Mouse (Mus musculus) embryo, embryonic 10.5 days (tissue): ENCODE measurements around the gene Tmem178b.
A peak's percentile ranks its signal among the peaks of the same experiment; 100 is the strongest.

ENCODE experiments used
- DNase-seq: peaks from one replicate; pipeline ENCODE4 v3.0.0-alpha.2; 2015; ENCODE audit warnings: low spot score

Tmem178b gene

DNA sequence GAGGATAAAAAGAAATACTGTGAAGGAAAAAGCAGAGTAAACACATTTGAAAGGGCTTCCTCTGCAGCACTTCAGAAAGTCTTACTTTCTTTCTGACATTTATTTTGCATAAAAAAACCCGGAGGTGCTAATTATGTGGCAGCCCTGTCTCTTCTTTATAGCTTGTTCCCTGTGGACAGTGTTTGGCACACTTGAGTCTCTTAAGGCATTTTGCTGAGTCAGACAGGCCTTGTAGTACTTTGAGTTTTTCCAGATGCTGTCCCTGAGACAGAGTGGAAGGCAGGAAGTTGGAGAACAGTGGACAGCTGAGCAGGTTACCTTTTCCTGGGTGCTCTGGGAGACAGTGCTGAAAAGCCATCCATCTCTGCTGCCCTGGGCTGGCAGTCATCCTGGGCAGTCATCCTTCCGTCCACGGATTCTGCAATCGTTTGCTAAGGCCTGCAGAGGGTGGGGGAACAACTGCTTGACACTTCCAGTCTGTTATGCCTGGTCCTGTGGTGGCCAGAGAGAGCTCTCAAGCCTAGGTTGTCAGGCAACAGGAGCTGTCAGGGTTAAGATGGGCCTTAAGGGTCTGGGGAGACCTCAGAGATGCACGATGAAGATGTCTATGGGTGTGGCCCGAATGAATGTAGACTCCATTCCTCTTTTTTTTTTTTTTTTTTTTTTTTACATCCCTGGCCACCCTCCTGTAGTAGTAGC, 46.1 kb downstream of the Tmem178b start:
- DNase-seq = no peak

DNA sequence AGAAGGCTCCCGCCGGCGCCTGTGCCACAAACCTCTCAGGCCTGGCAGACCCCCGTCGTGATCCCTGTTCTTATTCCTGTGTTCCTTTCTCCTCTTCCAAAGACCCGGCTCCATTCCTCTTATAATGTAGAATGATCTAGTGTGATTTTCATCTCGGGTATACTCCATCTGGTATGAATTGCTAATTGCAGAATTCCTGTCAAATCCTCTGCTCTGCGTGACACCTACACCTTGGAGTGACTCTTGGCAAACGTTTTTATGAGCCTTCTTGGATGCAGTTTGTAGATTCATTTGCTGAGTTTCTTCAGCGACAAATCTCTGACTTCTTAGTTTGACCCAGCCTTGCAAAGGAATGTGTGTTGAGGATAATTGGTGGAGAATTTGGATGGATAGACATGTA, 53.4 kb downstream of the Tmem178b start:
- DNase-seq = no peak

DNA sequence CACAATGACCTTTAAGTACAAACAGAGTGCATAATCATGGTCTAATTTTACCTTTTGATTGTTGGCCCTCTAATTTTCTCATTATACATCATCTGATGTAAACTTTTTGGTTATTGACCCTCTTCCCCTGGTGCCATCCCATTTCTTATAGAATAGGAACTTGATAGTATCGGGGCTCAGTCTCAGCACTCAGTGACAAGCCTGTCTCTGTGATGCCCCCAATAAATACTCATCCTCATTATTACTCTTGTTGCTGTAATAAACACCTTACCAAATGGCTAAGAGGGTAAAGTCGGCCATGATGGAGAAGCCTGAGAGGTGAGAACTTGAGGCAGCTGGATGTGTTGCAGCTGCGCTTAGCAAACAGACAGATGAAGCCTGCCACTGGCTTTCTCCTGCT, 63.5 kb downstream of the Tmem178b start:
- no peak for DNase-seq

DNA sequence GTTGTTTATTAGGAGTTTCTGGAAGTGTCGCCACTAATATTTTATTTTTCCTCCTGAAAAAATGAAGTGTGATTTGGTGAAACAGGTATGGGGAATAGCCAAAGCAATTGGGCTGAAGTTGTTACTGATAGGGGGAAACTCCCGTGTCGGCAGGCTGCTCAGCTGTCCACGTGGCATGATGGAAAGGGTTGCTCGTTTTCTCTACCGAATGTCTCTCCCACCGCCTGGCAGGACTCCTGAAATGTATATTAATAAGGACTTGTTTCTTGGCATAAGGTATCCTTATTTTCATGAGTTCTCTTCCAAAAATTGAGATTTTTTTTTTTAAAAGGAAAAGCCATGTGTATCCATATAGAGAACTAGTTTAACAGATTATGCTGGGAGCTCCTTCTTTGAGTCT, 67.8 kb downstream of the Tmem178b start:
- no peak for DNase-seq

DNA sequence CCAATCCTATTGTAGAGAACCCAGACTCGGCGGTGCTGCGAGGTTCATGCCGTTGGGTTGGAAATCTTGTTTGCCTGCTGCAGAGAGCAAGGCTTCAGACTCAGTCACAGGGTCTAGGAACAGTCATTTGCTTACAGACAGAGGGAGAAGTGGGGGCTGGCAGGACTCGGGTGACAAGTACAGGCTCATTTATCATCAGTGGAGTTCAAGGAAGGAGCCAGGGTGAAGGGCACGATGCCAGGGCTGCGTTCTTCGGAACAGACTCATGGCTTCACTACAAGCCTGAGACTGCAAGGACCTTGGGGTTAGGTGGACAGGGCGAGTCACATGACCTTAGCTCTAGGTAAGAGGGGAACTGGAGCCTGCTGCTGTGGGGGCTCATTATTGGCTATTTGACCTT, 71.8 kb downstream of the Tmem178b start:
- no peak for DNase-seq

DNA sequence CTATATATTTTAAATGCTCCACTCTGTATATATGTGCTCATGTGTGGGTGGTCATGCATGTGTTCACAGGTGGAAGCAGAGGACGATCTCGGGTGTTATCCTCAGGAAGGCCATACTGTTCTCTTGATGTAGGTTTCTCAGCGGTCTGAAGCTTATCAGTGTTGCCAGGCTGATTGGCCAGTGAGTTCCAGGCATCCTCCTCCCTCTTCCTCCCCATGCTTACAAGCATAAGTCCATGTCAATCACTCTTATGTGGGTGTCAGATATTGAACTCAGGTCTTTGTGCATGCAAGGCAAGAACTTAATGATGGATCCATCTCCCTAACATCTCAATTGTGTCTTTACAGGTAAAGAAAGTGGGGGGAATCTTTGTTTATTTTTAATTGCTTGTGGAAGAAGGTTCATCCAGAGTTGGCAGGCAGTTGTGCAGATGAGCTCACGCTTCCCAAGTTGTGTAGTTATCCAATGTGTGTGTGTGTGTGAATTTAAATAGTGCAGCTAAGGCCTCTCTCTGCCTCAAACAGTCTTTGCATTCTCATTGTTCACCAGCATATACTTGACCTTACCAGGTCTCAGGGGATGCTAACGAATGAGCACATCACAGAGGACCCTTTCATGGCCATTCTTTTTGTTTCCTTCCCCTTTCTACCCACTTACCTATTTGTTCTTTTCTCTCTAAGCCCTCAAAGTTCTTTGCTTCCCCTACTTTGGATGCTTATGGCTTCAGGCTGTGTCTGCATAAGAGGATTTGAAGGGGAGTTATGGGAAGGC, 72.8 kb downstream of the Tmem178b start:
- DNase-seq = no peak

DNA sequence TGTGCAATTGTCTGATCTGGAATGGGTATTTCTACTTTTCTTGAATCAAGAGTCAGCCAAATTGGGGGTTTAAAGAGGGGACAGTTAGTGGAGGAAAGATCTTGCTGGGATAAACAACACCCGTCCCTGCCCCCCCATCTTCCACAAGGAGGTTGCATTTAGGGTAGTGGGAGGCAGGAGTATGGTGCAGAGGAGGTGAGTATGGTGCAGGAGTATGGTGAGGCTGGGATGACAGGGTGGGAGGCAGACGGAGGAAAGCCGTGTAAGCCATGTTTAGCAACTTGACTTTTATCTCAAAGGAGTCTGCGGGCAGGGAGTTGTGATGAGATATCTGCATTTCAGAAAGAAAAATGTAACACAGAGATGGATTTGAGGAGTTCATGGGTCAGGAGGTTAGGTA, 73.5 kb downstream of the Tmem178b start:
- no peak for DNase-seq

DNA sequence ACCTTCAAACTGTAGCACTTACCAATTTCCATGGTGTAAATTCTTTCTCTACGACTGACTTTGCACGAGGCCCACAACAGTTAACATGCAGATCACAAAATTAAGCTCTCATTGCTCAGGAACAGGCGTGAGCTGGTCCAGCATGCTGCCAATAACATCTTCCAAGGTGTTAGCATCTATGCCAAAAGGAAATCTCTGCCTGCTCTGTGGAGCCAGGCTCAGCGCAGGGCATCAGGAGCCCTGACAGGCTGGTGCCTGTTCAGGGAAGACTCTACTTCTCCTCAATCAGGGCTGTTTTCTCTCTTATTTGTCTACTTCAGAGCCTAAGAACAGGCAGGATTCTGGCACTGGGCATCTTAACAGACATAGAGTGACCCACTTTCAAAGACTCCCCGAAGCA, 80.9 kb downstream of the Tmem178b start:
- DNase-seq = no peak

DNA sequence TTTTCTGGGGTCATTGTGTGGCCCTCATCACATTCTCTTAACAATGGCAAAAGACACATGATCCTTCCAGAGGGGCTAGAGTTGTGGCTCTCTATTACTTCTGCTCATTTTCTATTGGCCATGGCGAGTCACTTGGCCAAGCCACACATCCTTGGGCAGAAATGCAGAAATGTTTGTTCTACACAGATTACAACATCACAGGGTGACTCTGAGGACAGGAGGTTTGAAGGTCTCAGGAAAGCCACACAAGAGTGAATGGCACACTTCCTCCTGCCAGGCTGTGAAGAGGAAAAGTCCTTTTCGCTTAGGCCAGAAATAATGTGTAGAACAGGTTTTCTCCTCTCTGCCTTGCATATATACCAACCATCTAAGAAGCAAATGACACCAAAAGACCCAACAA, 82.1 kb downstream of the Tmem178b start:
- no peak for DNase-seq

DNA sequence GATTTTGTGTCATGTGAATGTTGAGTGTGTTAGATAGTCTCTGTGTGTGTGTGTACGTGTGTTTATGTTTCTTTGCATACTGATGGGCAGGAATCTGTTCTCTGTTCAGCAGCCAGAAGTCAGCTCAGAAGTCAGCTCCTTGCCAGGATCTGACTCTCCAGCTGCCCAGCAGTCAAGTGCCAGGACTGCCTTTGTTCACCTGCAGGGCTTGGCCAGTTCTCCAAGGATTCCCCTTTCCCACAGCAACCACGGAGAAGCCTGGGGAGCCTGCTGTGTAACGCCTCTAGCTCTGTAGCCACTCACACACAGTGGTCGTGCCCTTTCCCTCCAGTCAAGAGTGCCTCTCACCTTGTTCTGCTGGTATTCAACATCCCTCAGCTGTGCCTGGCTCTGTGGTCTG, 91.5 kb downstream of the Tmem178b start:
- DNase-seq = no peak

DNA sequence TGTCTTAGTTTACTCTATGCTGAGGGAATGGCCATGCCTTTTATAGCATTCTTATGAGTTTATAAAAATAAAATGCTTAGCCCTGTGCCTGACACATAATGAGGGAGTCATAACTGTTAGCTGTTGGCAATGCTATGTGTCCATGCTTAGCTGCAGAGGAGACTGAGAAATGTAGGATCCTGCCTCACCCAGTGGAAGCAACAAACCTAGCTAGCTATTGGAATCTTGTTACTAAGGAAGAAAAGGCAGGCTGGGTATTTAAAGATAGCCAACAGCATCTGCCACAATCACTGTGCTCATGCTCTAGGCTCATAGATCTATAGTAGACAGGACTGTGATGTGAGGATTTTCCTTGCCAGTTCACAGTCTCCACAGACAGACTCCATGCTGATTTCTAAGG, 97.2 kb downstream of the Tmem178b start:
- DNase-seq = no peak

DNA sequence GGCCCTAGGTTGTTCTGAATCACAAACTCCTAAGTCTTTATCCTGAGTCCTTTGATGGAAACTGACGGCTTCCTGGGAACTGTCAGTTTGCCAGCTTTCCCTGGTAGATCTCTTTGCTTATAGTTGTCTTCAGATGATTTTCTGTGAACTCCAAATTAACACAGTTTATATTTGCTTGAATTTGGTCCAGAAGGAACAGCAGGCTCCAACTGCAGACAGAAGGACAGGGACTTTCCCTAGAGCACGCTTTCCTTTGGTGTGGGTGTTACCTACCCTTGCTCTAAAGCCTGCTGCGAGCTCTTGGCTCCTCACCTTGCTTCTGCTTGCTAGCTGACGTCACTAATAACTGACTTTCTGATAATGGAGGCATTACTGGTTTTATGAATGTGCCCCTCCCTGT, 105.9 kb downstream of the Tmem178b start:
- no peak for DNase-seq

DNA sequence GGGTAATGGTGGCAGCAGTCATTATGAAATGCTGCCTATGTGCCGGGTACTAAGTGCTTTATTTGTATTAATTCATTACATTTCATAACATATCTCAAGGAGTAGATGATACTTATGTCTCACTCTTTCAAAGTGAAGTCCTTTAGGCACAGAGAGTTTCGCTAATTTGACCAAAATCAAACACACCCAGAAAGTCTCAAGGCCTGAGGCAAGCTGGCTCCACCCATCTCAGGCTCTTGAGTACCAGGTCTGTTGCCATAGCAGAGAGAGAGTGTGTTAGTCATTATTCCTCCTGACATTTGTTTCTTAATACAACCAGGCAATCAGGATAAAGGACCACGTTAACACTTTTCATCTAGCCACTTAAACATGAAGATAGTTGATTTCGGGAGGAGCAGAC, 117.7 kb downstream of the Tmem178b start:
- no peak for DNase-seq

DNA sequence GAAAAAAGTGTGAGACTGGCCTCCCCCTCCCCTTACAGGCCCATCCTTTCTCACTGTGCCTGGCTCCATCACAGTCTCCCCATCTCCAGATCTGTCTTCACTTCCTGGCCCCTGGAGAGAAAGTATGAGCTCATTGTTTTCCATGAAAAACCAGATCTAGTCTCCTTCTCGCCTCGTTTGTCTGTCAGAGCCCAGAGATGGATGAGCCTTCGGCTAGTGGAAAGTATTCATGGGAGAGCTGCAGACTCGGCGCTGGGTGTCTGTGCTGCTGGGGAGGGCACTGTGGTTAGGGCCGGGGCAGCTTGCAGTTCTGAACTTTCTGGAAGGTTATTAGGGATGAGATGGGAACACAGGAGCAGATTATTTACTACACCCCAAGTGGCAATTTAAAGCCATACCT, 118.9 kb downstream of the Tmem178b start:
- peak; percentile 24 for DNase-seq

DNA sequence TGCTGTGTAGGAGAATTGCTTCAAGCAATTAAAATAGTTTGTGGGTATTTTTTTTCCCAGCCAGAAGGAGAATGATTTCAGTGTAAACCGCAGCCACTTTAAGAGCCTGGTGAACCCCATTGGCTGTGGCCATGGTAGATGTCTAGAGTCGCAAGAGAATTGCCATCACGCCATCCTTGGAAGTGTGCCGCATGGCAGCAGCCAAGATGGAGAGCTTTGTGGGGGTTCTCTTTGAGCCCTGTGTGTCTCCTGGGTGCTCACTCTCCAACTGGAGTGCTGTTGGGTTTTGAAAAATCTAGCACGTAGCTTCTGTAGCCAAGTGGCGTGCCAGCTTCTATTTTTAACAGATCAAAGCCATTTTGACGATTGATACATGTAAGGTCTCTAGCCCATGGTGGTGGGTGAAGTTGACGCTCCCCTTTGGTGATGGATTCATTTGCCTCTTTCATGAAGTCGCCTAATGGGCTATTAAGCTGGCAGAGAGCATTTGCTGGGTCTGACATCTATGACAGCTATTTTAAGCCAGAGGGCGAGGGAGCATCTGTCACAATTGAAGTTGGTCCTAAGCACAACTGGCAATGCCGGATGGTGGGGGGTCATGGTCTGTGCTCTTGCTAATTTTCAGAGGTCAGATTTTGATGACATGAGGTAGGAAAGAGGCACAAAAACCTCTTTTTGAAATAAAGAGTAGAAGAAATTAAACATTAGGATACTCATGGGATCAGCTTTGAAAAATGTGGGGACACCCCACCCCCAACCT, 133.1 kb downstream of the Tmem178b start:
- DNase-seq = no peak

DNA sequence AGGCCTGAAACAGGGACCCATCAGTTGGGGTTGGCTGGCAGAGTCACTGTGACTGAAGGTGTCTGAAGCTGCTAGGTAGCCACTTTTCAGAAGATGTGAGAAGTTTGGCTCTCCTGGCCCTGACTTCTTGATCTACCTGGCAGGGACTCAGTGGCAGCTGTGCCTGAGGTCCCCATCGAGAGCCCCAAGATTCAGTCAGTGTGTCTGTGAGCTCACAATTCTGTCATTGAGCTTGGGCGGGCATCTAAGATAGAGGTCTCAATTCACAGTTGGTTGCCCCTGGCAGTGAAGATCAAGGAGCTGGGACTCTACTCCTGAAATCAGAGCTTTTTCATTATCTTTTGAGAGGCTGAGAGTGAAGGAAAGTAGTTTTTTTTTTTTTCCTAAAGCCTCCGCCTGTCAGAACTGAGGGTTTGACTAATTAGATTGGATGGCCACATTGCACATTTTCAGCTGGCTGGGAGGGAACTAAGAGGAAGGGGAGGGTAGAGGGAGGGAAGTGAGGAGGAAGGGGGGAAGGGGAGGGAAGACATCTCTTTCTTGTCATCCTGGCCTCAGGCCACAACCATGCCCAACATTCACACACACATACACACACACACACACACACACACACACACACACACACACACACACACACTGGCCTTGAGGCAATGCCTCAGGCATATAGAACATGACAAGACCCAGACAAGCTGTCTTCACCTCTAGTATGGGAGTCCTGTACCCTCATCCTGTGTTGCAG, 135.3 kb downstream of the Tmem178b start:
- DNase-seq = no peak

DNA sequence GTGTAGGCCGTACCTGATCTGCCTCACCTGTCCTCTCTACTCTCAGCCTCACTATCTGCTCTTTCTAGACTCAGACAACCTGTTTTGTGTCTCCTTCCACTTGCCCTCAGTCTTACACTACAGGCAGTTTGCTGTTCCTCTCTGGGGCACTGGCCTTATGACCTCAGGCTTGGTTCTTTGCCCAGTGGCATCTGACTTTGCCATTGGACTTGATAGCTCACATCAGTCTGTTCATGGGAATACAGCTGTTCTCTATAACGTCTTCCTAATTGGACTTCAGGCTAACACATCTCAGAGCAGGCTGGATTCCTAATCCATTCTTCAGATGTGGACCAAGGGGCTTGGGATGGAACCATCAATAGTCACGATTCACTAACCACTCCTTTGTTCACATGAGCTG, 136.6 kb downstream of the Tmem178b start:
- DNase-seq = no peak

DNA sequence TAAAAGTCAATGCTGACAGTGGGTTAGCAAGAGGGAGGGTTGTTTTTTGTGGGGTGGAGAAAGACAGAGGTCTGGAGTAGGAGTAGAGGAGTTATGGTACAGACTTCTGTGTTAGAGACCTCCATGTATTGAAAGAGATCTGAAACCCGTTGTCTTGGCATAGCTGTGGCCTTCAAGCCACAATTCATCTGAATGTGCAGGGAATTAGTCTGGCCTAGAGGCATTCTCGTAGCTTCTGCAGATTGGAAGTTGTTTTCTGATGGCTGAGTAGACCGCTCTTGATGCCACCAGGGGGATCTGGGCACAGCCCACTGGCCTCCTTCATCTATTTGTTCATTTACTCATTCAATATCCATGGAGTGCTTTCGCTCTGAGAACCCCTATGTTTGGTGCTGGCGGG, 138.0 kb downstream of the Tmem178b start:
- DNase-seq = no peak

DNA sequence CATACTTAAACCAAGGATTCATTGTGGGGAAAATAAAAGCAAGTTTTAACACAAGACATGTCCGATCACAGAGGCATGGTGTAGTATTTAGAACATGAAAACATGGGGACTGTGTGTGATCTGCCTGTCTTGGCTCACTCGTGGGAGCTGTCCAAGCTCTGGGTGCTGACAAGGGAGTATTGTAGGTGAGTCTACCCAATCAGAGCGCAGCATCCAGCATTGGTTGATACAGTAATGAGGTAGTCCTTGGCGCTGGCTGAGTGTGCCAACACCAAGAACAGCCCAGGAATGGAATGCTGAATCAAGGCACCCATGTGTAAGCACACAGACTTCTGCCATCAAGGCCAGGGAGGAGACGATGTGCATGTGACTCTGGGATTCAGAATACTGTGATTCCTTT, 138.5 kb downstream of the Tmem178b start:
- peak; percentile 52 for DNase-seq

DNA sequence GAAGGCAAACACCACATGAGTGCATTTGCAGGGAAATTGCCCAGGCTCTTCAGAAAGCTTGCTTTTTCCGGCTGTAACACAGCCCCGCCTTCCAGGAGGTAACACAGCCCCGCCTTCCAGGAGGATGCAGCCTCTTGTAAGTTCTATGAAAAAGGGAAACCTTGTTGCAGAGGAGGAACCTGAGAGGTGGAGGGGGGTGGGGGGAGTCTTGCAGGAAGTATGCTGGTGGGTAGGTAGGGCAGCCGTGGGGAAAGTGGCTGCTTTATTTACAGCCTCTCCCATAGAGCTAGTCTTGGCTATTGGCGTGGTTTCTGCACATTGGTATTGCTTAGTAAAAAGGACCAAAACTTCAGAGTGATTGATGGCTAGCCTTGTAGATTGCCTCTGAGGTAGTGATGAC, 140.3 kb downstream of the Tmem178b start:
- DNase-seq = no peak

DNA sequence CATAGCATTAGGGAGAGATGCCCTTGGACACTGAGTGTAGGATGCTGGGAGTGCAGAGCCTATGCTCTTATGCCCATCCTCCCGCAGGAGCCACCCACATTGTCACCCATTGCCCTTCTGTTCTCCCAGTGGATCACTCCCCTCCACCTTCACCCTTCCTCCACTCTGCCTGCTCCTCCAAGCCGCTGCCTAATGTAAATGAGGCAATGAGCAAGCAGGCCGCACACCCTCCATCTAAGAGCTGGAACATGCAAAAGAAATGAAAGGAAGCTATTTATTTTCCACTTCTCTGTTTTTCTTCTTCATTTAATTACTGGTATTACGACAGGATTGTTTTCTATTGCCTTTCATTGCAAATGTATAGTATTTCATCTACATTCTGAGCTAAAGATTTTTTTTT, 142.1 kb downstream of the Tmem178b start:
- DNase-seq = no peak

DNA sequence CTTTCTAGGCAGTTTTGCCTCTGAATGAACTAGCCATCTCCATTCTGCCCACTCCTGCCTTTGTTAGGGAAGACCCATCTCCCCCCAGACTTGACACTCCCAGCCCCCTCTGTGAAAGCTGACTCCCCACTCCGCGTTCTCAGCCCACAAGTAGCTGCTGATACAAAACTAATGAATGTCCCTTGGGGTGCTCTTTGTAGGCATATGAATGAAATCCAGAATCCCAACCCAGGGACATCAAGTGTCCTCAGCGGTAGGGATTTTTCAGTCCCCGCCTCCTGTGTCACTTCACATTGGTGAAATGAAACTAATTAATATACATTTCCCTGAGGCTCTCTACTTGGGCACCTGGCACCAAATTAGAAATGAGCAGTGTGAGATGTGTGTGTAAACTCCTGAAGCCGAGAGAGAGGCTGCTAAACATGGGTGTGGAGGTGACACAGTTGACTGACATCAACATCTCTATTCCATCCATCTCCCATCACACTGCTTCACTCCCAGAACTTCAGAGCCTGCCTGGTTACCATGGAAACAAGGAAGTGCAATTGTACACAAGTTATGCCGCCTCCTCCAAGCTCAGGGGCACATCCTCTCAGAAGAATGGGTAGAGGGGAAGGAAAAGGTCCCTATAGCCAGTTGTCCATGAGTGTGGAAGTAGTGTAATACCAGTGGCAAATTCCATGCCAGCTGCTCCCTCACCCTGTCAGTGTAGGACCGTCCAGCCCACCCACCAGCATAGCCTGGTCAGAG, 142.8 kb downstream of the Tmem178b start:
- DNase-seq = peak; percentile 36
